Mouse (Mus musculus): ENCODE data around the gene Tead4.
"Not testable (repeated sequence)": the region's sequence is repeated elsewhere in the genome, so short reads cannot be mapped to it uniquely, and the experiment has no call there.

Tead4 gene

DNA sequence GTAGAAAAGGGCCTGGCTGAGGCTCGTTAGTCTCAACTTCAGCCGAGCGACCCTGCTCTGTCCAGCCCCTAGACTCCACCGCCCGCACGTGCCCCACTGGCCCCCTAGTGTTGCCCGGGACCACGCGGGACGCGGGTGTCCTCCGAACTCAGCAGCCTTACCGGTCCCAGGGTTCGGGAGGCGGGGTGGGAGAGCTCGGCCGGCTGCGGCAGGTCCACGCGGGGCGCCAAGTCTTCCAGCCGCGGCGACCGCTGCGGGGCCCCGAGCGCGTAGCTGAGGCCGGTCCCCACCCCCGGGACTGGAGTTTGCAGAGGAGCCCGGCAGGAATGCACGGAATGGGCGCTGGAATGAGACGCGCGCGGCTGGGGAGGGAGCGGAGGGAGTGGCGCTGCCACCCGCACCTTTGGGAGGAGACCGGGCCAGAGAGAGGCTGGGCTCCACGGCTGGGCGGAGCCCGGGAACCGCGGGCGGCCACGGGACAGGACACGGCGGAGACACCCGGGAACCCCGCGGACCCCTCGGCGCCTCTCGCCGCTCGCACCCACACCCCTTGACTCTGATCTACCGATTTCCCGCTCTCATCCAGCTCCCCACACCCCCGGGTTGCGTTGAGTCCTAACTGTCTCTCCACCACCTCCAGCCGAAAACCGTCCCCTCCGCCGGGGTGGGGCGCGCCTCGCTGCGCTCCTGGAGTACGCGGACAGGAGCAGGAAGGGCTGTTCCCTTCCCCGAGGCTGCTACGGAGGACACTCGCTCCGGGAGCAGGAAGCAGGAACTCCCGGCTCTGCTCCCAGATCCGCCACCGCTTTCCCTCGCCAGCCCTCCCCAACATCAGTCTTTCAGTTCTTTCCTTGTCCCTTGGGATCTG, at the start of gene Tead4:
Tead4 (minus strand) TSS at position 690 of the 868 bp plus-strand sequence.
- no peak for DNase-seq (ENCODE audit: low read depth)

GRCm38 (mm10) chr6:128349711-128350110, 49.1 kb upstream of the Tead4 start:
- DNase-seq (ENCODE audit: low read depth): no peak

DNA sequence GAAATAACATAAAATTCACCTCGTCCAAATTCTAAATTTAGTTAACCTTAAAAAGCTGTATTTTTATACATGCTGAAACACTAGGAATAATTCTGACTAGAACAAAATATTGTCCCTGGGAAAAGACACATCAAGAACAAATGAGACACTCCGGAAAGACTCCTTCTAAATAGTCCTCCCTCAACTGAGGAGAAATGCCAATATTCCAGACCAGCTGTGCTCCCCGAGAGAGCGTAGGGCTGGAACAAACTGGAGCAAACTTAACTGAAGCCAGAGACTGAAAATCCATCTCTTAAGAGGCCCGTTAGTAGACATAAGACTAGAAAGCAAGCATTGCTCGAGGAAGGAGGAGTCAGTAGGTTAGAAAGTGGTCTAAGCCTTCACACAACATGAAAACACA, 46.2 kb upstream of the Tead4 start:
- DNase-seq (ENCODE audit: low read depth): no peak

DNA sequence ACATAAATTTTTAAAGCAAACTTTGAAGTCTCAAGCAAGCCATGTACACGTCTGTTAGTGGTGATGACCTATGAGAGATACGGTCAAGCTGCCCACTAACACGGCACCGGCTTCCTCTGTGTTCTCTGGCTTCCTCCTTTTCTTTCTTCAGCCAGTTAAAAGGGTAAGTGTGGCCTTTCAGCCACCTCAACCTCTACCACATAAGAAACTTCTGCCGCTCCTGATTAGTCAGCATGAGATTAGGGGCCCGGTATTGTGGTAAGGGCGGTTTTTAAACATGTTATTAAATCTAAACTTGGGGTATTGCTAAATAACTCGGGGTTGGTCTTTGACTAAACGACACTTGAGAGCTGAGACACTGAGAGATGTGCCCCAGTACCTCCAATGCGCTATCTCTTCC, 45.0 kb upstream of the Tead4 start:
- DNase-seq (ENCODE audit: low read depth): no peak

DNA sequence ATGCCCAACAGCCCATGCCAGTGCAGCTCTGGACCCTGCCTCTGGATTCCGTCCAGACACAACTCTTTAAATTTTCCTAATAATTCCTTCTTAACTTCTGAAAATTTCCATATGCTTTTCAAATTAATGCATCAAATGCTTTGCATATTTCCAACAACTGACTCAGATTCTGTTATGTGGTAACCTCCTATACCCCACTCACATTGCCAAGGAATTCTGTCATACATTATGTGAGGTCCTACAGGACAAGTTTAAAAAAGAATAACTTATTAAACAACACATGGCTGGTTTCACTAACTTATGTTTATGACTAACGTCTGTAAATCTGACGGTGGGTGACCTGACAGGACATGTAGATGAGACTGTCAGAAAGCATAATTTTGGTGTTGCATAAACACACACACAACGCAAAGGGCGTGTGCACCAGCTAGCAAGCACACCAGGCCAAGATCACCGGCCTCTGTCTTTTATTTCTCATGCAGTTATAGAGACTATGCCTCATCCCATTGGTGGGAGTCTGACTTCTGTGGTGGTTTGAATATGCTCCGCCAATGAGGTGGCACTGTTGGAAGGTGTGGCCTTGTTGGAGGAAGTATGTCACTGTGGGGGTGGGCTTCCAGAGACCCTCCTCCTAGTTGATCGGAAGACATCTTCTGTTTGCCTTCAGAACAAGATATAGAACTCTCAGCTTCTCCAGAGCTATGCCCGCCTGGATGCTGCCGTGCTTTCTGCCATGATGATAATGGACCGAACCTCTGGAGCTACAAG, 41.5 kb upstream of the Tead4 start:
- no peak for DNase-seq (ENCODE audit: low read depth)

GRCm38 (mm10) chr6:128338876-128339275, 38.3 kb upstream of the Tead4 start:
- no peak for DNase-seq (ENCODE audit: low read depth)

GRCm38 (mm10) chr6:128337467-128337866, 36.8 kb upstream of the Tead4 start:
- no peak for DNase-seq (ENCODE audit: low read depth)

- DNase-seq (ENCODE audit: low read depth): peak; percentile 44
Measured at GRCm38 (mm10) chr6:128334397-128335124, 33.9 kb upstream of the Tead4 start.

DNA sequence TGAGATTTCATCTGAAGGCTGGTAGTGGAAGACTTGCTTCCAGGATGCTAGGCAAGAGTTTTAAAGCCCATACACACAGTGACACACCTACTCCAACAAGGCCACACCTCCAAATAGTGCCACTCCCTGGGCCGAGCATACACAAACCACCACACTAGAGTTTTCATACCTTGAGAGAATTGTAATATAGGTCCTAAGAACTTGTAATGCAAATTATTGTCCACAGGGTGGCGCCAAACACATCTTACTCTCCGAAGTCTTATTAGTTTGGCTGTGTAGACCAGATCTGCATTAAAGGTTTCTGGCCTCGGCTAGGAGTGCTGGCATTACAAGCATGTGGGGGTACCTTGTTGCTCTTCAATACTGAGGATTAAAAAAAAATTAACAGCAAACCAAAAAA, 17.7 kb upstream of the Tead4 start:
- DNase-seq (ENCODE audit: low read depth): no peak

DNA sequence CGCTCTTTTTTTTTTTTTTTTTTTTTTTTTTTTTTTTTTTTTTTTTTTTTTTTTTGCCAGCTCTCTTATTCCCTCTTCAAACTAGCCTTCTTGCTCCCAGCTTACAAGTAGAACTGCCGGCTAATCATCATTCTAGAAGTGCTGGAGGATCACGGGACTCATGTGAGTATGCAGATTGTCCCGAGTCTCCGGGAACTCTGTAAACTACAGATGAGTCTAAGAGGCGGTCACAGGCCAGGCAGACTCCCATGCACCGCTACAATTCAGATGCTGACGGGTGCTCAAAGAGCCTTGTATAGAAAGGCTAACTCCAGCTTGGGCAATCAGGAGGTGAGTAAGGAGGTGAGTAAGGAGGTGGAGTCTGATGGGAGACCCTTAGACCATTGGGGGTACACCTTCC, 15.0 kb upstream of the Tead4 start:
- no peak for DNase-seq (ENCODE audit: low read depth)

DNA sequence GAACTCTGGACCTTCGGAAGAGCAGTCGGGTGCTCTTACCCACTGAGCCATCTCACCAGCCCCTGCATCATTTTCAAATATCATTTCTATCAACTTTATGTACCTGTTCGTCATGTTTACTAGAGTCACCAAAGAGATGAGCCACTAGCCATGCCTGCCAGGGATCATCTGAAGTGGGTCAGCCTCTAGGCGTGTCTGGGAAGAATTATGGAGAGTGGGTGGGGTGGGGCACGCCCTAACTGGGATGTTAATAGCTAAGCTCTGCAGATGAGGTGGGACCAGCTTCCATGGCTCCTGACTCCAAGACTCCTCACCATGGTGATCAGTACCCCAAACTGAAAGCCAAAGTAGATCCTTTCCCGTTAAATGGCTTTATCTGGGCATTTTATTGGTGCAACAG, 14.2 kb upstream of the Tead4 start:
- DNase-seq (ENCODE audit: low read depth): no peak

DNA sequence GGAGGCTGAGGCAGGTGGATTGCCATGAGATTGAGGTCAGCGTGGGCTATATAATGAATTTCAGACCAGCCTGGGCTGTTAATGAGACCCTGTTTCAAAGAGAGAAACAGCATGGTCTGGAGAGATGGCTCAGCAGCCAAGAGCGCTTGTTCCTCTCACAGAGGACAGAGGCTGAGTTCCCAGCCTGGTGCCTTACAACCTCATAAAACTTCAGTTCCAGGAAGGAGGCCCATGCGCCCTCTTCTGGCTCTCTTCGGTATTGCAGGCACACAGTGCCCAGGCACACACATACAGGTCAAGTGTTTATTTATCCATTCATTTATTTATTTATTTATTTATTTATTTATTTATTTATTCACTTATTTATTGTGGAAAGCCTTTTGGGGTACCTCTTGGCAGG, 7.7 kb upstream of the Tead4 start:
- no peak for DNase-seq (ENCODE audit: low read depth)

DNA sequence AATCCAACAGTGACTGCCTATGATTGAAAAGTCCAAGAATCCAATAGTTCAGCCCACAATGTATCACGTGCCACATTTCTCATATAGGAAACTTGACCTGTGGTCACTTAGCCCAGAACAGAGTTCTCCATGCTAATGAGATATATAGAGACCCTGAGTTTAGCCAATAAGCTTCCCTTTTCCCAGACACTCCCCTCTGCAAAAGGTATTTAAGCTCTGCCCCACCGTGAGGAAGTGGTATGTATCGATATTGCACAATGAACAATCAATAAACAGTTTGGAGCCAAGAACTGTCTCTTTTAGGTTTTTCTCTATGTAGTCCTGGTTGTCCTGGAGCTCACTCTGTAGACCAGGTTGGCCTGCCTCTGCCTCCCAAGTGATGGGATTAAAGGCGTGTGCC, 4.2 kb upstream of the Tead4 start:
- no peak for DNase-seq (ENCODE audit: low read depth)

DNA sequence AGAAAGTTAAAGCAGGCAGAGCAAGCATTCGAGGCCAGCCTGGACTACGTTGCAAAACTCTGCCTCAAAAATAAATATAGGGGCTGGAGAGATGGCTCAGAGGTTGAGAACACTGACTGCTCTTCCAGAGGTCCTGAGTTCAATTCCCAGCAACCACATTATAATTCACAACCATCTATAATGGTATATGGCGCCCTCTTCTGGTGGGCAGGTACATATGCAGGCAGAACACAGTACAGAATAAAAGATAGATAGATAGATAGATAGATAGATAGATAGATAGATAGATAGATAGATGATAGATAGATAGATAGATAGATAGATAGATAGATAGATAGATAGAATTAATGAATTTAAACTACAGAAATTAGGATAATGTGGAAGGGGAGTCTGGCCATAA, 2.0 kb upstream of the Tead4 start:
- DNase-seq (ENCODE audit: low read depth): not testable (repeated sequence)

DNA sequence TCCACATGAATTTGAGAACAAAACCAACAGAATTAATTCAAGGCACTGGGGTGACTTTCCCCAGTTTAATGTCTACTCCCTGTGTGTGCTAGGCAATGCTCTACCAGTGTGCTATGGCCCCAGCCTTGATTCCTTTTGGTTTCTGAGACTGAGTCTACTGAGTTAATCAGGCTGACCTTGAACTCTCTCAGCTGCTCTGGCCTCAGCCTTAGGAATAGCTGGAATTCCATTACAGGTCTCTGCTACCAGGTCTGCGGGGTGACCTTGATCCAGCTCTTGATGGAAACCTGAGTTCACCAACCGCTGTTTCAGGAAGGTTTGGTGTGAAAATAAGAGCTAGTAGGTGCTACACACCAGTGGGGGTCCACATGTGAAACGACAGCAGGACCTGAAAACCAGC, 1.3 kb upstream of the Tead4 start:
- DNase-seq (ENCODE audit: low read depth): no peak

DNA sequence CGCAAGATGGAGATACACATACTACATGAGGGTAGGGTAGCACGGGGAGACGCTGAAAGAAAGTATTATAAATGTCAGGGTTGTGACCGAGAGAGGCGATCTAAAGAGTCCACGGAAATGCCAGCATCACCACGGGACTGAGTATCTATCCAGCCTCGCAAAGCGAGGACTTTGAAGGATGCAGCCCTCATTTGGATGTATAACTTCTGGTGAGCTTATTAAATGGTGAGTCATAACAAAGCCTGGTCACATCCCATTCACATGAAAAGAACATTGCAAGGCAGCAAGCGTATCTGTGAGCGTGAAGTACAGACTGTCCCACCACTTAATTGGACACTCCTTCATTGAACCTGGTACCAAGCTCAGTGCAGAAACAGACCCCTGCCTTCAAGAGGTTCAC, 835 bp upstream of the Tead4 start:
- DNase-seq (ENCODE audit: low read depth): no peak

DNA sequence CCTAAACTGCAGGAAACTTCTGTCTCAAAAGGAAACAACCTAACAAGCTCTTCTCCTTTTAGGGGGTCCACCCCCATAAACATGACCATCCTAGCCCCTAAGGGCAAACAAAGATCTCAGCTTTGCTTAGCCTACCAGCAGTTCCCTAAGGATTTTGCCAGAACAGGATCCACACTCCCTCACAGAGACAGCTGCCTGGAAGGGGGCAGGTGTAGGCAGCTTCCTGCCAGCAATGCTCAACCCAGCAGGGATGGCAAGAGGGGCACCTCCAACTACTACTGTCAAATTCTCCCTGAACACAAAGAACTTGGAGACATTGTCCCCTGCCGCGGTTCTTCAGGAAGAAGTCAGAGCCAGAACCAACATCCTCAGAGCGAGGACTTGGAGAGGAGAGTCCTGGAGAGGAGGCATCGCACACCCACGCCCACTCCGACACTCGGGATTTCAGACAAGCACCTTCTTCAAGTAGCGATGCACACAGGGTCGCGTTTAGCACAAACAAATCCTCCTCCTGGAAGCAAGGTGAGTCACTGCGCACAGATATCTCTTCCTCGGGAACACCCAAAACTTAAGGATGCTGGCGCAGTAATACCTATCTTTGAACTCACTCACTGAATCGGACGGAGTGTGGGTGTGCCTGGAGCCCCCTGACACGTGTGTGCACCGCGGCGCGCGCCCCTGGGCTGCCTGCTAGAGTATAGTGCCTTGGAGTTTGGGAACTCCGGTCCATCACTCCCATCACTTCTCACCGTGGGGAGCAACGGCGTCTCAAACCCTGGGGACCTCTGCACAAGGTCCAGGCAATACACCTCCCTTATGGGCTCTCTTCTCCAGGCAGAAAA, 1.1 kb downstream of the Tead4 start:
- no peak for DNase-seq (ENCODE audit: low read depth)

- DNase-seq (ENCODE audit: low read depth): no peak
Measured at GRCm38 (mm10) chr6:128298246-128298645, 2.4 kb downstream of the Tead4 start.

- no peak for DNase-seq (ENCODE audit: low read depth)
Measured at GRCm38 (mm10) chr6:128296750-128297393, 3.8 kb downstream of the Tead4 start.

DNA sequence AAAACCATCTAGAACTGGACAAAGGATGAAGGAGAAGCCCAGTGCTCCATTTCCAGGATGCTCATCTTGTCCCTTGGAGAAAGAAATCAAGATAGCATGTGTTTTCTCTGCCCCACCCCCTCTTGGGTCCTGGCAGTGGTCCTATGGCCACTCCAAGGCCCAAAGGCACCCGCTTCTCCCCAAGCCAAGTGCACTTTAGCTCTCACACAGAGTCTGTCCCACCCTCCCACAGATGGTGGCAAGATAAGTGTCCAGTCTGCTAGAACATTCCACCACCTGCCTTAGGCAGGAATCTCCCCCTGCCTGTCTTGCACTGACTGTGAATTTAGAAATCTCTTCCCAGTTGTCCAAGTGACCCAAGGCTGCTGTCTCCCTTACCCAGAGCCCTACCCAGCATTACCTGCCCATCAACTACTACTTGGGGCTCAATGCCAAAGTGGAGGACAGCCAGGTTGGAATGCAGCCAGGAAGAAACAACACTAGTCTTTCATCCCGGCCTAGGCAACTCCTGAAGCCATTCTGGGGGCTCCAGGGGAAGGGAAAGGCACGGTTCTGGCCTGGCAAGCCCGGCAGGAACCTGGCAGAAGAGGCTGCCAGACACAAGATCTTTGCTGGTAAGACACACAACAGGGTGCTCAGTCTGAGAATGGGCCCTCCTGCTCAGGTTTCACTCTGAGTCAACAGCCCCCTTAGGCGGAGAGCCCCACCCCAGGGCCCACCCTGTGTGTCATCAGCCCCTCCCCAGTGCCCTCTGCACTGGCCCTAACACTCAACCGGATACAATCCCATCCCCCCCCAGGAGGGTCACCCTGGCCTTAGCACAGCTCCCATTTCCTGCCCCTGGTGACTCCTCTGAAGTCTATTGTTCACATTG, 4.5 kb downstream of the Tead4 start:
- peak; percentile 84 for DNase-seq (ENCODE audit: low read depth)
